Mouse (Mus musculus): Measurements from ENCODE around the gene Noxred1. TPM values are rescaled to one million over a fixed set of nuclear protein-coding genes. Genes with fewer than 3 reads are reported as not detected.
"Not testable (repeated sequence)": the region's sequence is repeated elsewhere in the genome, so short reads cannot be mapped to it uniquely, and the experiment has no call there.

Noxred1 gene
- polyA plus RNA-seq, 1 experiment from 2014 or later = 0.69 TPM

- WGBS = 87% methylated on average over 4 of the region's 4 CpGs
- peaks cover 42% of the 10 kb centered on the region for H3K36me3 ChIP-seq (ENCODE audit: control insufficient read depth, insufficient read depth, low read length)
- H3K4me1 ChIP-seq (ENCODE audit: control insufficient read depth, insufficient read depth, low read length); H3K27ac ChIP-seq (ENCODE audit: low read depth, low read length); H3K4me2 ChIP-seq (replicated peaks; ENCODE audit: low read depth, low read length); H3K4me3 ChIP-seq (ENCODE audit: low read length); H3K9me3 ChIP-seq (ENCODE audit: control insufficient read depth, low read length); ATAC-seq (ENCODE audit: low FRiP score, low TSS enrichment); H3K9ac ChIP-seq (ENCODE audit: low read depth, low read length); H3K27me3 ChIP-seq (ENCODE audit: control insufficient read depth, insufficient read depth, low read length): not testable (repeated sequence)
Observed at GRCm38 (mm10) chr12:87277251-87277650, 38.7 kb upstream of the Noxred1 start.

GRCm38 (mm10) chr12:87274853-87275831, 36.6 kb upstream of the Noxred1 start:
- Histone ChIP-seq H3K9ac (ENCODE audit: low read depth, low read length) (no peak overlapping the region), H3K27me3 (ENCODE audit: control insufficient read depth, insufficient read depth, low read length) (no peaks in the 10 kb centered on the region), H3K9me3 (ENCODE audit: control insufficient read depth, low read length) (no peaks in the 10 kb centered on the region), H3K4me3 (ENCODE audit: low read length) (no peak overlapping the region), H3K27ac (ENCODE audit: low read depth, low read length) (no peak overlapping the region), H3K36me3 (ENCODE audit: control insufficient read depth, insufficient read depth, low read length) (peaks cover 63% of the 10 kb centered on the region), H3K4me1 (ENCODE audit: control insufficient read depth, insufficient read depth, low read length) (peaks cover 8% of the 10 kb centered on the region), H3K4me2 (replicated peaks; ENCODE audit: low read depth, low read length) (no peak overlapping the region)
- no peak for ATAC-seq (ENCODE audit: low FRiP score, low TSS enrichment)
- 88% methylated on average over 9 of the region's 9 CpGs for WGBS

GRCm38 (mm10) chr12:87267682-87268081, 29.1 kb upstream of the Noxred1 start:
- H3K9me3 ChIP-seq (ENCODE audit: control insufficient read depth, low read length) = no peaks in the 10 kb centered on the region
- peak overlapping the region; percentile 78 for H3K4me2 ChIP-seq (replicated peaks; ENCODE audit: low read depth, low read length)
- no peaks in the 10 kb centered on the region for H3K27me3 ChIP-seq (ENCODE audit: control insufficient read depth, insufficient read depth, low read length)
- H3K4me3 ChIP-seq (ENCODE audit: low read length) = peak overlapping the region; percentile 92
- H3K36me3 ChIP-seq (ENCODE audit: control insufficient read depth, insufficient read depth, low read length) = peaks cover 56% of the 10 kb centered on the region
- no peak for ATAC-seq (ENCODE audit: low FRiP score, low TSS enrichment)
- H3K9ac ChIP-seq (ENCODE audit: low read depth, low read length) = peak overlapping the region; percentile 87
- WGBS = 34% methylated on average over 4 of the region's 4 CpGs
- peaks cover 8% of the 10 kb centered on the region for H3K4me1 ChIP-seq (ENCODE audit: control insufficient read depth, insufficient read depth, low read length)
- H3K27ac ChIP-seq (ENCODE audit: low read depth, low read length) = no peak overlapping the region

- Histone ChIP-seq H3K9me3 (ENCODE audit: control insufficient read depth, low read length) (no peaks in the 10 kb centered on the region), H3K27me3 (ENCODE audit: control insufficient read depth, insufficient read depth, low read length) (no peaks in the 10 kb centered on the region), H3K36me3 (ENCODE audit: control insufficient read depth, insufficient read depth, low read length) (peaks cover 53% of the 10 kb centered on the region), H3K27ac (ENCODE audit: low read depth, low read length) (peak overlapping the region; percentile 84), H3K4me1 (ENCODE audit: control insufficient read depth, insufficient read depth, low read length) (peaks cover 8% of the 10 kb centered on the region), H3K4me2 (replicated peaks; ENCODE audit: low read depth, low read length) (peak overlapping the region; percentile 78), H3K9ac (ENCODE audit: low read depth, low read length) (peak overlapping the region; percentile 87), H3K4me3 (ENCODE audit: low read length) (peak overlapping the region; percentile 92)
- WGBS = 0% methylated on average over 31 of the region's 31 CpGs
- peak; percentile 59 for ATAC-seq (ENCODE audit: low FRiP score, low TSS enrichment)
Observed at GRCm38 (mm10) chr12:87266827-87267603, 28.5 kb upstream of the Noxred1 start.

GRCm38 (mm10) chr12:87266108-87266826, 27.7 kb upstream of the Noxred1 start, which contains the start of the genes Vipas39 and Ahsa1:
Gene Vipas39, minus strand, starts transcription at chr12:87266256.
Gene Ahsa1, plus strand, starts transcription at chr12:87266479.
- ATAC-seq (ENCODE audit: low FRiP score, low TSS enrichment) = peak; percentile 96
- H3K4me3 ChIP-seq (ENCODE audit: low read length) = peak within 1 kb of the TSS; percentile 92
- peaks cover 8% of the 10 kb centered on the region for H3K4me1 ChIP-seq (ENCODE audit: control insufficient read depth, insufficient read depth, low read length)
- no peaks in the 10 kb centered on the region for H3K27me3 ChIP-seq (ENCODE audit: control insufficient read depth, insufficient read depth, low read length)
- no peaks in the 10 kb centered on the region for H3K9me3 ChIP-seq (ENCODE audit: control insufficient read depth, low read length)
- H3K4me2 ChIP-seq (replicated peaks; ENCODE audit: low read depth, low read length) = peak within 1 kb of the TSS; percentile 78
- peak within 1 kb of the TSS; percentile 87 for H3K9ac ChIP-seq (ENCODE audit: low read depth, low read length)
- WGBS = under 1% methylated on average over 31 of the region's 31 CpGs
- H3K36me3 ChIP-seq (ENCODE audit: control insufficient read depth, insufficient read depth, low read length) = peaks cover 53% of the 10 kb centered on the region
- H3K27ac ChIP-seq (ENCODE audit: low read depth, low read length) = peak within 1 kb of the TSS; percentile 84

GRCm38 (mm10) chr12:87265444-87265843, 26.9 kb upstream of the Noxred1 start:
- H3K4me1 ChIP-seq (ENCODE audit: control insufficient read depth, insufficient read depth, low read length) = peaks cover 8% of the 10 kb centered on the region
- peak overlapping the region; percentile 92 for H3K4me3 ChIP-seq (ENCODE audit: low read length)
- peak overlapping the region; percentile 80 for H3K27ac ChIP-seq (ENCODE audit: low read depth, low read length)
- H3K27me3 ChIP-seq (ENCODE audit: control insufficient read depth, insufficient read depth, low read length) = no peaks in the 10 kb centered on the region
- H3K4me2 ChIP-seq (replicated peaks; ENCODE audit: low read depth, low read length) = peak overlapping the region; percentile 67
- no peaks in the 10 kb centered on the region for H3K9me3 ChIP-seq (ENCODE audit: control insufficient read depth, low read length)
- peak overlapping the region; percentile 78 for H3K9ac ChIP-seq (ENCODE audit: low read depth, low read length)
- ATAC-seq (ENCODE audit: low FRiP score, low TSS enrichment) = no peak
- H3K36me3 ChIP-seq (ENCODE audit: control insufficient read depth, insufficient read depth, low read length) = peaks cover 53% of the 10 kb centered on the region
- 14% methylated on average over 11 of the region's 11 CpGs for WGBS

GRCm38 (mm10) chr12:87260562-87260961, 22.0 kb upstream of the Noxred1 start:
- H3K27me3 ChIP-seq (ENCODE audit: control insufficient read depth, insufficient read depth, low read length) = no peaks in the 10 kb centered on the region
- no peak overlapping the region for H3K9ac ChIP-seq (ENCODE audit: low read depth, low read length)
- no peak overlapping the region for H3K27ac ChIP-seq (ENCODE audit: low read depth, low read length)
- ATAC-seq (ENCODE audit: low FRiP score, low TSS enrichment) = no peak
- WGBS = 92% methylated on average over 8 of the region's 8 CpGs
- no peak overlapping the region for H3K4me3 ChIP-seq (ENCODE audit: low read length)
- peaks cover 69% of the 10 kb centered on the region for H3K36me3 ChIP-seq (ENCODE audit: control insufficient read depth, insufficient read depth, low read length)
- H3K4me1 ChIP-seq (ENCODE audit: control insufficient read depth, insufficient read depth, low read length) = no peaks in the 10 kb centered on the region
- no peaks in the 10 kb centered on the region for H3K9me3 ChIP-seq (ENCODE audit: control insufficient read depth, low read length)
- H3K4me2 ChIP-seq (replicated peaks; ENCODE audit: low read depth, low read length) = no peak overlapping the region

GRCm38 (mm10) chr12:87256629-87257028, 18.1 kb upstream of the Noxred1 start:
- Histone ChIP-seq H3K4me1 (ENCODE audit: control insufficient read depth, insufficient read depth, low read length) (no peaks in the 10 kb centered on the region), H3K4me2 (replicated peaks; ENCODE audit: low read depth, low read length) (no peak overlapping the region), H3K27me3 (ENCODE audit: control insufficient read depth, insufficient read depth, low read length) (no peaks in the 10 kb centered on the region), H3K9me3 (ENCODE audit: control insufficient read depth, low read length) (no peaks in the 10 kb centered on the region), H3K36me3 (ENCODE audit: control insufficient read depth, insufficient read depth, low read length) (peaks cover 76% of the 10 kb centered on the region), H3K4me3 (ENCODE audit: low read length) (no peak overlapping the region), H3K9ac (ENCODE audit: low read depth, low read length) (no peak overlapping the region), H3K27ac (ENCODE audit: low read depth, low read length) (no peak overlapping the region)
- 95% methylated on average over 5 of the region's 5 CpGs for WGBS
- no peak for ATAC-seq (ENCODE audit: low FRiP score, low TSS enrichment)

Measured in kidney, embryonic 14.5 days (tissue).